In genomic region chr19:10059911-10060567, GRCm38 (mm10) we compare ENCODE assay signal across 8 mouse cellular contexts. TPM values are rescaled to one million over a fixed set of nuclear protein-coding genes. Genes with fewer than 3 reads are reported as not detected.
A peak's percentile ranks its signal among the peaks of the same experiment; 100 is the strongest.
DNase-seq lines count a peak whose midpoint lies in the region; ATAC-seq lines count a peak whose summit lies in the region.

No protein-coding gene starts in this region.

- peak; percentile 44 to 62 for DNase-seq in right cerebral cortex, adult 2 months (ENCODE audit: low spot score in 2 of 2)
- DNase-seq in right cerebral cortex, postnatal 4 days = no peak
- DNase-seq in brain, adult 2 months (ENCODE audit: low read depth, low spot score) = peak; percentile 82
- peak; percentile 80 for DNase-seq in liver

- H3K36me3 ChIP-seq in forebrain, embryonic 12.5 days (replicated peaks) = peaks cover 50% of the 10 kb centered on the region
- H3K36me3 ChIP-seq in hindbrain, embryonic 16.5 days (ENCODE audit: control insufficient read depth, insufficient read depth, low read length) = peaks cover 25% of the 10 kb centered on the region
- H3K36me3 ChIP-seq in midbrain, embryonic 15.5 days (replicated peaks) = peaks cover 6% of the 10 kb centered on the region; the same call in 1 of the 2 replicates

- no peaks in the 10 kb centered on the region for H3K9me3 ChIP-seq in forebrain, embryonic 12.5 days
- no peaks in the 10 kb centered on the region for H3K9me3 ChIP-seq in hindbrain, embryonic 16.5 days (ENCODE audit: control insufficient read depth, low read length)
- H3K9me3 ChIP-seq in midbrain, embryonic 15.5 days = no peaks in the 10 kb centered on the region

- peak; percentile 59 for ATAC-seq in forebrain, embryonic 12.5 days (ENCODE audit: low FRiP score)
- ATAC-seq in hindbrain, embryonic 16.5 days = peak; percentile 68
- peak; percentile 72 for ATAC-seq in midbrain, embryonic 15.5 days (replicated peaks)
- ATAC-seq in activated CD4-positive, CD25-positive, alpha-beta regulatory T cell, adult 4 months = no peak

- H3K27ac ChIP-seq in forebrain, embryonic 12.5 days = peak overlapping the region; percentile 70
- no peak overlapping the region for H3K27ac ChIP-seq in hindbrain, embryonic 16.5 days (ENCODE audit: low read depth, low read length)
- H3K27ac ChIP-seq in midbrain, embryonic 15.5 days = 0 out of 2 replicates have a peak overlapping the region, but pooled peaks have one; percentile 40

- H3K4me3 ChIP-seq in forebrain, embryonic 12.5 days (replicated peaks) = no peak overlapping the region
- H3K4me3 ChIP-seq in hindbrain, embryonic 16.5 days (ENCODE audit: low read length) = no peak overlapping the region
- H3K4me3 ChIP-seq in midbrain, embryonic 15.5 days = no peak overlapping the region

- H3K27me3 ChIP-seq in forebrain, embryonic 12.5 days = no peaks in the 10 kb centered on the region
- no peaks in the 10 kb centered on the region for H3K27me3 ChIP-seq in hindbrain, embryonic 16.5 days (replicated peaks; ENCODE audit: control insufficient read depth, insufficient read depth, low read length)
- no peaks in the 10 kb centered on the region for H3K27me3 ChIP-seq in midbrain, embryonic 15.5 days (replicated peaks)

- H3K4me1 ChIP-seq in forebrain, embryonic 12.5 days = peaks cover 8% of the 10 kb centered on the region; the same call in 1 of the 2 replicates
- H3K4me1 ChIP-seq in hindbrain, embryonic 16.5 days (ENCODE audit: control insufficient read depth, insufficient read depth, low read depth, low read length) = peaks cover 2% of the 10 kb centered on the region; the same call in 1 of the 2 replicates
- peaks cover 4% of the 10 kb centered on the region; the same call in 1 of the 2 replicates for H3K4me1 ChIP-seq in midbrain, embryonic 15.5 days

- H3K9ac ChIP-seq in forebrain, embryonic 12.5 days = no peak overlapping the region
- no peak overlapping the region for H3K9ac ChIP-seq in hindbrain, embryonic 16.5 days (ENCODE audit: low read depth, low read length)
- H3K9ac ChIP-seq in midbrain, embryonic 15.5 days = no peak overlapping the region

- H3K4me2 ChIP-seq in forebrain, embryonic 12.5 days = no peak overlapping the region
- H3K4me2 ChIP-seq in hindbrain, embryonic 16.5 days (ENCODE audit: low read length) = no peak overlapping the region
- H3K4me2 ChIP-seq in midbrain, embryonic 15.5 days = no peak overlapping the region

- 64% methylated on average over 10 of the region's 10 CpGs for WGBS in forebrain, embryonic 12.5 days
- whole genome bisulfite sequencing in hindbrain, embryonic 16.5 days = 59% methylated on average over 10 of the region's 10 CpGs
- 55% methylated on average over 10 of the region's 10 CpGs for WGBS in midbrain, embryonic 15.5 days

RNA-seq across cellular contexts. Expression of gene Fads3, which starts 18.7 kb away (rescaled TPM):
- 5.6 and 7.4 TPM in 2 replicates for polyA plus RNA-seq in forebrain, embryonic 12.5 days (2016; fragmentation: Nextera tagmentation; extraction: Ambion mirVana)
- 39.7 and 42.1 TPM in 2 replicates for polyA plus RNA-seq in hindbrain, embryonic 16.5 days (2015; fragmentation: Nextera tagmentation; extraction: Ambion mirVana)
- polyA plus RNA-seq in midbrain, embryonic 15.5 days (2015; fragmentation: Nextera tagmentation; extraction: Ambion mirVana) = 25.8 and 27.1 TPM in 2 replicates
- not detected for polyA plus RNA-seq in activated CD4-positive, CD25-positive, alpha-beta regulatory T cell, adult 4 months (2017; shearing (Covaris generic))

RNA-seq across cellular contexts. Expression of gene Fads2, which starts 41.5 kb away (rescaled TPM):
- 184 and 187 TPM in 2 replicates for polyA plus RNA-seq in forebrain, embryonic 12.5 days (2016; fragmentation: Nextera tagmentation; extraction: Ambion mirVana)
- polyA plus RNA-seq in hindbrain, embryonic 16.5 days (2015; fragmentation: Nextera tagmentation; extraction: Ambion mirVana) = 236 and 253 TPM in 2 replicates
- 215 and 222 TPM in 2 replicates for polyA plus RNA-seq in midbrain, embryonic 15.5 days (2015; fragmentation: Nextera tagmentation; extraction: Ambion mirVana)
- polyA plus RNA-seq in activated CD4-positive, CD25-positive, alpha-beta regulatory T cell, adult 4 months (2017; shearing (Covaris generic)) = under 1 TPM; 0.19 to 0.29 TPM

RNA-seq across cellular contexts. Expression of gene Rab3il1, which starts 58.6 kb away (rescaled TPM):
- 19.0 and 22.7 TPM in 2 replicates for polyA plus RNA-seq in forebrain, embryonic 12.5 days (2016; fragmentation: Nextera tagmentation; extraction: Ambion mirVana)
- polyA plus RNA-seq in hindbrain, embryonic 16.5 days (2015; fragmentation: Nextera tagmentation; extraction: Ambion mirVana) = 22.1 and 25.6 TPM in 2 replicates
- 24.5 and 29.2 TPM in 2 replicates for polyA plus RNA-seq in midbrain, embryonic 15.5 days (2015; fragmentation: Nextera tagmentation; extraction: Ambion mirVana)
- polyA plus RNA-seq in activated CD4-positive, CD25-positive, alpha-beta regulatory T cell, adult 4 months (2017; shearing (Covaris generic)) = 1 to 10 TPM in 1 of 2 experiments, not detected in 1; 1.2 TPM

RNA-seq across cellular contexts. Expression of gene Best1, which starts 58.6 kb away (rescaled TPM):
- polyA plus RNA-seq in forebrain, embryonic 12.5 days (2016; fragmentation: Nextera tagmentation; extraction: Ambion mirVana) = 1.1 and 1.4 TPM in 2 replicates
- polyA plus RNA-seq in hindbrain, embryonic 16.5 days (2015; fragmentation: Nextera tagmentation; extraction: Ambion mirVana) = 2.5 and 3.2 TPM in 2 replicates
- 1.7 and 3.2 TPM in 2 replicates for polyA plus RNA-seq in midbrain, embryonic 15.5 days (2015; fragmentation: Nextera tagmentation; extraction: Ambion mirVana)
- not detected for polyA plus RNA-seq in activated CD4-positive, CD25-positive, alpha-beta regulatory T cell, adult 4 months (2017; shearing (Covaris generic))

Comparison
In these comparisons a context has a peak if more than half of its experiments do, and no peak if none do; other contexts are left out.
1. RNA of gene Fads2, which starts 41.5 kb away (polyA plus RNA-seq): 236 to 253 TPM in hindbrain, embryonic 16.5 days, 215 to 222 TPM in midbrain, embryonic 15.5 days and 184 to 187 TPM in forebrain, embryonic 12.5 days; 0.19 to 0.29 TPM in activated CD4-positive, CD25-positive, alpha-beta regulatory T cell, adult 4 months; every median in the first group is over 100 times any median in the second.